Mouse (Mus musculus): Measurements from ENCODE around the gene Cdkl4. TPM values are rescaled to one million over a fixed set of nuclear protein-coding genes. Genes with fewer than 3 reads are reported as not detected.

The Cdkl4 gene
- total RNA-seq (2014; rRNA removed): 8.6 and 9.6 TPM in 2 replicates
- polyA plus RNA-seq (2015; fragmentation: Nextera tagmentation; extraction: Ambion mirVana): 3.8 and 6.4 TPM in 2 replicates

- Histone ChIP-seq H3K27me3 (ENCODE audit: insufficient read depth, low read length) (no peaks in the 10 kb centered on the region), H3K9me3 (ENCODE audit: low read length) (no peaks in the 10 kb centered on the region), H3K36me3 (ENCODE audit: insufficient read depth) (peaks cover 6% of the 10 kb centered on the region), H3K9ac (peak within 1 kb of the TSS; percentile 42), H3K4me2 (ENCODE audit: low read depth) (peak within 1 kb of the TSS; percentile 76), H3K4me1 (ENCODE audit: insufficient read depth) (no peaks in the 10 kb centered on the region), H3K27ac (ENCODE audit: low read depth, low read length) (peak within 1 kb of the TSS; percentile 50; the same call in 1 of the 2 replicates), H3K4me3 (ENCODE audit: low read depth, low read length) (peak within 1 kb of the TSS; percentile 45)
- TF ChIP-seq CTCF (IDR thresholded peaks at IDR 0.05; ENCODE audit: low read depth): no peak
- WGBS: 61% methylated on average over 15 of the region's 15 CpGs
- DNase-seq (no peak), ATAC-seq (peak; percentile 39)
Measured at GRCm38 (mm10) chr17:80577639-80578038, at the start of gene Cdkl4. TSS of gene Cdkl4 (minus strand) at chr17:80577813.

GRCm38 (mm10) chr17:80624979-80625378 is 47.4 kb upstream of the Cdkl4 start:
- H3K27ac ChIP-seq (ENCODE audit: low read depth, low read length): no peak overlapping the region
- no peak overlapping the region for H3K4me2 ChIP-seq (ENCODE audit: low read depth)
- H3K9me3 ChIP-seq (ENCODE audit: low read length): no peaks in the 10 kb centered on the region
- no peak for TF ChIP-seq CTCF (IDR thresholded peaks at IDR 0.05; ENCODE audit: low read depth)
- DNase-seq (no peak), ATAC-seq (no peak)
- no peaks in the 10 kb centered on the region for H3K4me1 ChIP-seq (ENCODE audit: insufficient read depth)
- peaks cover 7% of the 10 kb centered on the region; the same call in 1 of the 2 replicates for H3K36me3 ChIP-seq (ENCODE audit: insufficient read depth)
- H3K27me3 ChIP-seq (ENCODE audit: insufficient read depth, low read length): no peaks in the 10 kb centered on the region
- no peak overlapping the region for H3K4me3 ChIP-seq (ENCODE audit: low read depth, low read length)
- no peak overlapping the region for H3K9ac ChIP-seq

GRCm38 (mm10) chr17:80621691-80622090 is 44.1 kb upstream of the Cdkl4 start:
- H3K27me3 ChIP-seq (ENCODE audit: insufficient read depth, low read length): no peaks in the 10 kb centered on the region
- no peaks in the 10 kb centered on the region for H3K9me3 ChIP-seq (ENCODE audit: low read length)
- H3K9ac ChIP-seq: no peak overlapping the region
- DNase-seq (no peak), ATAC-seq (no peak)
- 88% methylated on average over 4 of the region's 4 CpGs for WGBS
- no peak overlapping the region for H3K4me3 ChIP-seq (ENCODE audit: low read depth, low read length)
- H3K4me1 ChIP-seq (ENCODE audit: insufficient read depth): no peaks in the 10 kb centered on the region
- no peak for TF ChIP-seq CTCF (IDR thresholded peaks at IDR 0.05; ENCODE audit: low read depth)
- H3K36me3 ChIP-seq (ENCODE audit: insufficient read depth): peaks cover 13% of the 10 kb centered on the region
- H3K4me2 ChIP-seq (ENCODE audit: low read depth): no peak overlapping the region
- no peak overlapping the region for H3K27ac ChIP-seq (ENCODE audit: low read depth, low read length)

- Histone ChIP-seq H3K36me3 (ENCODE audit: insufficient read depth) (peaks cover 13% of the 10 kb centered on the region), H3K9ac (no peak overlapping the region), H3K9me3 (ENCODE audit: low read length) (no peaks in the 10 kb centered on the region), H3K4me3 (ENCODE audit: low read depth, low read length) (no peak overlapping the region), H3K27ac (ENCODE audit: low read depth, low read length) (no peak overlapping the region), H3K4me1 (ENCODE audit: insufficient read depth) (no peaks in the 10 kb centered on the region), H3K27me3 (ENCODE audit: insufficient read depth, low read length) (no peaks in the 10 kb centered on the region), H3K4me2 (ENCODE audit: low read depth) (no peak overlapping the region)
- peak; percentile 95 for TF ChIP-seq CTCF (IDR thresholded peaks at IDR 0.05; ENCODE audit: low read depth)
- WGBS: 48% methylated on average over 5 of the region's 5 CpGs
- ATAC-seq (peak; percentile 88), DNase-seq (peak; percentile 78)
Measured at GRCm38 (mm10) chr17:80620786-80621423, 43.3 kb upstream of the Cdkl4 start.

GRCm38 (mm10) chr17:80619556-80619955 is 41.9 kb upstream of the Cdkl4 start:
- peak; percentile 54 for DNase-seq
- Histone ChIP-seq H3K27me3 (ENCODE audit: insufficient read depth, low read length) (no peaks in the 10 kb centered on the region), H3K36me3 (ENCODE audit: insufficient read depth) (peaks cover 22% of the 10 kb centered on the region), H3K4me2 (ENCODE audit: low read depth) (no peak overlapping the region), H3K4me1 (ENCODE audit: insufficient read depth) (no peaks in the 10 kb centered on the region), H3K27ac (ENCODE audit: low read depth, low read length) (peak overlapping the region; percentile 21; the same call in 1 of the 2 replicates), H3K9me3 (ENCODE audit: low read length) (no peaks in the 10 kb centered on the region), H3K4me3 (ENCODE audit: low read depth, low read length) (no peak overlapping the region), H3K9ac (no peak overlapping the region)
- 72% methylated on average over 13 of the region's 13 CpGs for WGBS
- no peak for TF ChIP-seq CTCF (IDR thresholded peaks at IDR 0.05; ENCODE audit: low read depth)
- ATAC-seq: peak; percentile 42; the same call in 1 of the 2 replicates

- H3K27ac ChIP-seq (ENCODE audit: low read depth, low read length): peak overlapping the region; percentile 21; the same call in 1 of the 2 replicates
- no peaks in the 10 kb centered on the region for H3K27me3 ChIP-seq (ENCODE audit: insufficient read depth, low read length)
- no peak overlapping the region for H3K9ac ChIP-seq
- no peaks in the 10 kb centered on the region for H3K4me1 ChIP-seq (ENCODE audit: insufficient read depth)
- peak; percentile 8 for DNase-seq
- 66% methylated on average over 5 of the region's 5 CpGs for WGBS
- no peaks in the 10 kb centered on the region for H3K9me3 ChIP-seq (ENCODE audit: low read length)
- ATAC-seq: no peak
- H3K36me3 ChIP-seq (ENCODE audit: insufficient read depth): peaks cover 26% of the 10 kb centered on the region
- peak; percentile 35; the same call in 1 of the 2 replicates for TF ChIP-seq CTCF (IDR thresholded peaks at IDR 0.05; ENCODE audit: low read depth)
- H3K4me2 ChIP-seq (ENCODE audit: low read depth): no peak overlapping the region
- H3K4me3 ChIP-seq (ENCODE audit: low read depth, low read length): no peak overlapping the region
Measured at GRCm38 (mm10) chr17:80618890-80619289, 41.3 kb upstream of the Cdkl4 start.

- WGBS: 94% methylated on average over 6 of the region's 6 CpGs
- H3K36me3 ChIP-seq (ENCODE audit: insufficient read depth): peaks cover 75% of the 10 kb centered on the region
Measured at GRCm38 (mm10) chr17:80603806-80604205, 26.2 kb upstream of the Cdkl4 start.

More at GRCm38 (mm10) chr17:80603806-80604205, 26.2 kb upstream of the Cdkl4 start:
- H3K9ac ChIP-seq: no peak overlapping the region
- H3K27ac ChIP-seq (ENCODE audit: low read depth, low read length): no peak overlapping the region
- H3K27me3 ChIP-seq (ENCODE audit: insufficient read depth, low read length): no peaks in the 10 kb centered on the region
- no peaks in the 10 kb centered on the region for H3K4me1 ChIP-seq (ENCODE audit: insufficient read depth)
- no peaks in the 10 kb centered on the region for H3K9me3 ChIP-seq (ENCODE audit: low read length)
- no peak overlapping the region for H3K4me3 ChIP-seq (ENCODE audit: low read depth, low read length)
- no peak for TF ChIP-seq CTCF (IDR thresholded peaks at IDR 0.05; ENCODE audit: low read depth)
- no peak for DNase-seq
- H3K4me2 ChIP-seq (ENCODE audit: low read depth): no peak overlapping the region
- ATAC-seq: no peak

Data from forebrain, postnatal 0 days (tissue).